Mouse (Mus musculus) CD4-positive helper T cell, adult 2 months (primary cell): ENCODE results near the gene Rgs3.

Experiments used
- DNase-seq: peaks from one replicate; pipeline ENCODE4 v3.0.0-alpha.2; 2012; ENCODE audit warnings: low read depth, missing footprints, low spot score

The Rgs3 gene

GRCm38 (mm10) chr4:62551966-62552365, 7.7 kb upstream of the Rgs3 start:
- DNase-seq, result peak; percentile 60

GRCm38 (mm10) chr4:62557436-62557835, 2.2 kb upstream of the Rgs3 start:
- DNase-seq, result peak; percentile 33

DNA sequence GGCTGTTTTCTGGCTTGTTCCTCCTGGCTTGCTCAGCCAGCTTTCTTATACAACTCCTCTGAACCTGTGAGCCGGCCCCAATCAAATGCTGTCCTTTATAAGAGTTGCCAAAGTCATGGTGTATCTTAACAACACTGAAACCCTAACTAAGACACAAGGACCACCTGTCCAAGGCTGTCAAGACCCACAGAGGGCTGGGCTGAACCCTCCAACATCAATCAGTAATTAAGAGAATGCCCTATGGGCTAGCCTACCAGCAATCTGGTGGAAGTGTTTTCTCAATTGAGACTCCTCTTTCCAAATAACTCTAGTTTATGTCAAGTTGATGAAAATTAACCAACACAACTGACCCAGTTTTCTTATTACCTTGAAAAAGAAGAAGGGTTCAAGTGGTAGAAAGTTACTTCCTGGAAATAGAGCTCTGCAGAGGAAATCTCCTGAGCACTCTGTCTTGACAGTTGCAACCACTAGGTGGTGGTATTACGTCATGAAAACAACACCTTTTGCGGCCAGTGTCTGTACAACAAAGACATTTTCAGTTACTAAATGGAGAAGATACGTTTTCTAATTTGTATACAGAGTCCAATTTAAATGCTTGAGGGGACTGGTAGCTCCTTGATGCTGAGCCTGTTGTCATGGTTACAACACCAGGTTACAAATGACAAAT, 1.4 kb downstream of the Rgs3 start:
- DNase-seq, result peak; percentile 90

DNA sequence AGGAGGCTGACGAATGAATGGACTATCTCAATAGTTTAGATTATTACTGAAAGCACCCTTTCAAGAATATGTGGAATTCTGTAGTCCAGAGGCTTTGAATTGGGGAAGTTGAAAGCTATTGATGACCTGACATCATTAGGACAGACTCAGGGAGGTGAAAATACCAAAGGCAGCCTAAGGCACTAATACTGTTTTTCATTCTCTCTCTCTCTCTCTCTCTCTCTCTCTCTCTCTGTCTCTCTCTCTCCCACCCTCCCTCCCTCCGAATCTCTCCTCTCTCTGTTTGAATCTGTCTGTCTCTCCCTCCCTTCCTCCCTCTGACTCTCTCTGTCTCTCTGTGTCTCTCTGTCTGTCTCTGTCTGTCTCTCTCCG, 2.0 kb downstream of the Rgs3 start:
- no peak for DNase-seq

GRCm38 (mm10) chr4:62562006-62562405, 2.4 kb downstream of the Rgs3 start:
- DNase-seq, result peak; percentile 78

GRCm38 (mm10) chr4:62566530-62566929, 6.9 kb downstream of the Rgs3 start:
- DNase-seq, result no peak

DNA sequence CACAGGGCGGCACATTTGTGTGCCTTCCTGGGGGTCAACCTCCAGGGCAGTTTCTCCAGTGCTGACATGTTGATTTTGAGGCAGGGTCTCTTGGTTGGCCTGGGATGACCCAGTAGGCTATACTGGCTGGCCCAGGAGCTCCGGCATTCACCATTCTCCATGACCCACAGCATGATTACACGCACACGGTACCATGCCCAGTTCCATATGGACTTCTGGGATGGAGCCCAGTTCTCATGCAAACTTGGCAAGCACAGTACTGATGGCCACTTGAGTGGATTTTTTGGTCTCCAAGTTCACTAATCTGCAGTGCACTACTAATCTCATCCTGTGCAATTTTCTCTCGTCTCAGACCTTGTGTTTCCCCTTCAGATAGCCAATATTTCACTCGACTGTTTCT, 8.0 kb downstream of the Rgs3 start:
- no peak for DNase-seq

DNA sequence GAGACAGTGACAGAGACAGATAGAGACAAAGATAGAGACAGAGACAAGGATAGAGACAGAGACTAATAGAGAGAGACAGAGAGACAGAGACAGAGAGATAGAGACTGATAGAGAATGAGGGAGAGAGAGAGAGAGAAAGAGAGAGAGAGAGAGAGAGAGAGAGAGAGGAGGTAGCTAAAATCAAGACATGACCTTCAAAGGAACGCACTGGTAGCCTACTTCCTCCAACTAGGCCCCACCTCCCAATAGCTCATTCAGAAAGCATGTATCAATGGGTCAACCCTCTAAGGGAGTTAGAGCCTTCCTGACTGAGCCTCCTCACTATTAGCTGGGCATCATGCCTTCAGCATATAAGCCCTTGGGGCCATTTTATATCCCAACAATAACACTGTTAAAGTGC, 8.7 kb downstream of the Rgs3 start:
- no peak for DNase-seq

- DNase-seq, result no peak
Measured at GRCm38 (mm10) chr4:62569603-62570002, 10.0 kb downstream of the Rgs3 start.

GRCm38 (mm10) chr4:62570029-62570428, 10.4 kb downstream of the Rgs3 start:
- DNase-seq, result no peak

- peak; percentile 37 for DNase-seq
Measured at GRCm38 (mm10) chr4:62582365-62583264, 23.0 kb downstream of the Rgs3 start.

GRCm38 (mm10) chr4:62583265-62584092, 23.8 kb downstream of the Rgs3 start:
- DNase-seq, result peak; percentile 77

- peak; percentile 47 for DNase-seq
Measured at GRCm38 (mm10) chr4:62587067-62587466, 27.4 kb downstream of the Rgs3 start.

- peak; percentile 22 for DNase-seq
Measured at GRCm38 (mm10) chr4:62590878-62591277, 31.2 kb downstream of the Rgs3 start.

- no peak for DNase-seq
Measured at GRCm38 (mm10) chr4:62591326-62591725, 31.7 kb downstream of the Rgs3 start.

- peak; percentile 87 for DNase-seq
Measured at GRCm38 (mm10) chr4:62593546-62594240, 34.0 kb downstream of the Rgs3 start.

- DNase-seq, result no peak
Measured at GRCm38 (mm10) chr4:62594442-62594841, 34.8 kb downstream of the Rgs3 start.

DNA sequence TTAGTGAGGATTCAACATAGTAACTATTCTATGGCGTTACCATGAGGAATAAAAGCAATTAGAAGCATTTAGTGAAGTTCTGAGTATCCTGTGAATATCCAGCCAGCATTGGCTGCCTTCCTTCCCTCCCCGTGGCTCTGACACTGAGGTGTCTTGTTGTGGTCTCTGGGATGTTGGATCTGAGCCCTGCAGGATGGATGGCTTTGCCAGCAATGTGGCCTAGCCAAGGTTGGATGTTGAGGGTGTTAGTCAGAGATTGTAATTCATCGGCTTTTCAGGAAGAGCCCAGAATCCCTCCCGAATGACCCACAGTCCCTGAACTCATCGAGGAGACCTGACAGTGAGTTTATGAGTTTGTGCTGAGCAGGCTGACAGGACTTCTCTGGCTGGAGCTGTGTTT, 36.4 kb downstream of the Rgs3 start:
- DNase-seq, result no peak

DNA sequence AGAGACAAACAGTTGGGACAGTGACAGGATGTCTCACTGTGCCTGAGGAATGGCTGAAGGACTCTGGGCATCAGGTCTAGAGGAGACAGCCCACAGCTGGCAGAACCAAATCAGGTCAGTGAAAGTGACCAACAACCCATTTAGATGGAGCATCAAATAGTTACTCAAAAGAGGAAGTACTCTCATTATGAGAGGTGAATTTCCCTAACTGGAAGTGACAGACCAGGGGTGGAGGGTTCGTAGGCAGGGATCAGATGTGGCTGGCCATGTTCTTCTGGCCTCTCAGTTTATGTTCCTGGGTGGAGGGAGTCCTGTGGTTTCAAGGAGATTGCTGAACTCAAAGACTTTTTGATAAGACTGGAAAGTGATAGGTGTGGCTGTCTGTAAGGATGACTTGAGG, 40.9 kb downstream of the Rgs3 start:
- DNase-seq, result no peak

- no peak for DNase-seq
Measured at GRCm38 (mm10) chr4:62603607-62604006, 44.0 kb downstream of the Rgs3 start.

DNA sequence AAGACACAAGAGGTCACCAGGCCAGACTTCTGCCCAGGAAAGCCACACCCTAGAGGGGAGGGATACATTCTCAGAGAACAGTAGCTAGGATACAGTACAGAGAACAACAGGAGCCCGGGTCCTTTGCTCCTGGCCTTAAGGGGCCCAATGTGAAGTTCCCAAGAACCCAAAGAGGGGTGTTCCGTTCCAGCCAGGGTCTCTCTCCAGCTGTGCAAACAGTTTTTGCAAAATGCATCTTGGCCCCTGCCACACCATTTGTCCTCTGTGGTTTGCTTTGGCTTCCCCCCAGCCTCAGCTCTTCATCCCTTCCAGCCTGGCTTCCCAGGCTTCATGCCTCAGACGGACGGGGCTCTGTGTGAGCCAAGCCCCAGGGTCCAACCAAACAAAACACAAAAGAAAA, 44.4 kb downstream of the Rgs3 start:
- DNase-seq, result no peak
